ENCODE assay signal across 8 mouse cellular contexts in genomic region chr6:18848702-18849061, GRCm38 (mm10). TPM values are rescaled to one million over a fixed set of nuclear protein-coding genes. Genes with fewer than 3 reads are reported as not detected.
DNase-seq lines count a peak whose midpoint lies in the region; ATAC-seq and TF ChIP-seq lines count a peak whose summit lies in the region.

No protein-coding gene starts in this region.

- peak overlapping the region; percentile 98 for H3K9ac ChIP-seq in lung, embryonic 14.5 days
- peak overlapping the region; percentile 97 for H3K9ac ChIP-seq in embryonic facial prominence, embryonic 15.5 days

- H3K4me3 ChIP-seq in lung, embryonic 14.5 days (ENCODE audit: low read depth, low read length) = peak overlapping the region; percentile 83
- H3K4me3 ChIP-seq in embryonic facial prominence, embryonic 15.5 days (replicated peaks) = peak overlapping the region; percentile 86
- H3K4me3 ChIP-seq in limb, embryonic 10.5 days = peak overlapping the region; percentile 92

- ATAC-seq in lung, embryonic 14.5 days (ENCODE audit: insufficient read depth) = peak; percentile 76; the same call in 1 of the 2 replicates
- peak; percentile 76; the same call in 1 of the 2 replicates for ATAC-seq in embryonic facial prominence, embryonic 15.5 days (ENCODE audit: insufficient number of reproducible peaks, low FRiP score, low TSS enrichment, low read depth)

- no peak for DNase-seq in lung, embryonic 14.5 days
- no peak for DNase-seq in lung, adult 18-20 months
- DNase-seq in limb, embryonic 10.5 days (ENCODE audit: low spot score) = no peak
- peak; percentile 1 for DNase-seq in skeletal muscle tissue, adult 2 months (ENCODE audit: low read depth, low spot score)
- DNase-seq in layer of hippocampus, adult 8-10 months (ENCODE audit: low spot score in 2 of 2) = no peak
- DNase-seq in adrenal gland, postnatal 36 days = no peak
- DNase-seq in spleen, postnatal 36 days (ENCODE audit: low spot score in 2 of 2) = no peak

- H3K9me3 ChIP-seq in lung, embryonic 14.5 days (ENCODE audit: low read depth, low read length) = no peaks in the 10 kb centered on the region
- H3K9me3 ChIP-seq in embryonic facial prominence, embryonic 15.5 days (replicated peaks) = no peaks in the 10 kb centered on the region
- no peaks in the 10 kb centered on the region for H3K9me3 ChIP-seq in limb, embryonic 10.5 days (replicated peaks)

- peak overlapping the region; percentile 83 for H3K4me2 ChIP-seq in lung, embryonic 14.5 days
- H3K4me2 ChIP-seq in embryonic facial prominence, embryonic 15.5 days (replicated peaks) = peak overlapping the region; percentile 47

- H3K27ac ChIP-seq in lung, embryonic 14.5 days (ENCODE audit: low read depth) = peak overlapping the region; percentile 97
- peak overlapping the region; percentile 89 for H3K27ac ChIP-seq in embryonic facial prominence, embryonic 15.5 days (replicated peaks)
- H3K27ac ChIP-seq in limb, embryonic 10.5 days = peak overlapping the region; percentile 98

- under 1% methylated on average over 28 of the region's 28 CpGs for WGBS in lung, embryonic 14.5 days
- WGBS in embryonic facial prominence, embryonic 15.5 days = 2% methylated on average over 27 of the region's 28 CpGs
- WGBS in limb, embryonic 10.5 days = 0% methylated on average over 28 of the region's 28 CpGs

- H3K4me1 ChIP-seq in lung, embryonic 14.5 days (ENCODE audit: insufficient read depth) = peaks cover 7% of the 10 kb centered on the region
- H3K4me1 ChIP-seq in embryonic facial prominence, embryonic 15.5 days = peaks cover 10% of the 10 kb centered on the region
- H3K4me1 ChIP-seq in limb, embryonic 10.5 days = peaks cover 12% of the 10 kb centered on the region

- TF ChIP-seq CTCF in lung, embryonic 14.5 days (IDR thresholded peaks at IDR 0.05; ENCODE audit: low read depth) = no peak

- no peaks in the 10 kb centered on the region for H3K27me3 ChIP-seq in lung, embryonic 14.5 days (ENCODE audit: insufficient read depth, low read length)
- no peaks in the 10 kb centered on the region for H3K27me3 ChIP-seq in embryonic facial prominence, embryonic 15.5 days
- no peaks in the 10 kb centered on the region for H3K27me3 ChIP-seq in limb, embryonic 10.5 days (ENCODE audit: low read depth, poor library complexity, severe bottlenecking)

- peaks cover 23% of the 10 kb centered on the region for H3K36me3 ChIP-seq in lung, embryonic 14.5 days (ENCODE audit: insufficient read depth)
- peaks cover 19% of the 10 kb centered on the region for H3K36me3 ChIP-seq in embryonic facial prominence, embryonic 15.5 days
- peaks cover 32% of the 10 kb centered on the region for H3K36me3 ChIP-seq in limb, embryonic 10.5 days

RNA-seq across cellular contexts. Expression of gene Lsm8, which starts 0.3 kb away (rescaled TPM):
- 193 and 197 TPM in 2 replicates for polyA plus RNA-seq in lung, embryonic 14.5 days (2014; fragmentation: Nextera tagmentation; extraction: Ambion mirVana)
- 142 and 154 TPM in 2 replicates for polyA plus RNA-seq in embryonic facial prominence, embryonic 15.5 days (2015; fragmentation: Nextera tagmentation; extraction: Ambion mirVana)
- polyA plus RNA-seq in limb, embryonic 10.5 days (2016; fragmentation: Nextera tagmentation; extraction: Ambion mirVana) = 274 and 284 TPM in 2 replicates
- 10 to 100 TPM; 31.3 to 37.7 (median 37.1) TPM for total RNA-seq in layer of hippocampus, adult 8-10 months (2022)
- 10 to 100 TPM; 23.8 to 29.9 TPM for total RNA-seq in adrenal gland, postnatal 36 days (2021)

RNA-seq across cellular contexts. Expression of gene Ankrd7, which starts 17.4 kb away (rescaled TPM):
- 0.25 TPM in 1 of 2 replicates, not detected in the other for polyA plus RNA-seq in lung, embryonic 14.5 days (2014; fragmentation: Nextera tagmentation; extraction: Ambion mirVana)
- 0.28 TPM in 1 of 2 replicates, not detected in the other for polyA plus RNA-seq in embryonic facial prominence, embryonic 15.5 days (2015; fragmentation: Nextera tagmentation; extraction: Ambion mirVana)
- polyA plus RNA-seq in limb, embryonic 10.5 days (2016; fragmentation: Nextera tagmentation; extraction: Ambion mirVana) = 0.38 and 0.44 TPM in 2 replicates
- not detected for total RNA-seq in layer of hippocampus, adult 8-10 months (2022)
- not detected for total RNA-seq in adrenal gland, postnatal 36 days (2021)
